Mouse (Mus musculus) WW6 (cell line): ENCODE measurements around the gene Csf2rb2.
"Not testable (repeated sequence)": the region's sequence is repeated elsewhere in the genome, so short reads cannot be mapped to it uniquely, and the experiment has no call there.

Experiments
- DNase-seq: peaks from one replicate; pipeline ENCODE4 v3.0.0-alpha.2; 2013; ENCODE audit warnings: low read depth, low spot score

Gene Csf2rb2

DNA sequence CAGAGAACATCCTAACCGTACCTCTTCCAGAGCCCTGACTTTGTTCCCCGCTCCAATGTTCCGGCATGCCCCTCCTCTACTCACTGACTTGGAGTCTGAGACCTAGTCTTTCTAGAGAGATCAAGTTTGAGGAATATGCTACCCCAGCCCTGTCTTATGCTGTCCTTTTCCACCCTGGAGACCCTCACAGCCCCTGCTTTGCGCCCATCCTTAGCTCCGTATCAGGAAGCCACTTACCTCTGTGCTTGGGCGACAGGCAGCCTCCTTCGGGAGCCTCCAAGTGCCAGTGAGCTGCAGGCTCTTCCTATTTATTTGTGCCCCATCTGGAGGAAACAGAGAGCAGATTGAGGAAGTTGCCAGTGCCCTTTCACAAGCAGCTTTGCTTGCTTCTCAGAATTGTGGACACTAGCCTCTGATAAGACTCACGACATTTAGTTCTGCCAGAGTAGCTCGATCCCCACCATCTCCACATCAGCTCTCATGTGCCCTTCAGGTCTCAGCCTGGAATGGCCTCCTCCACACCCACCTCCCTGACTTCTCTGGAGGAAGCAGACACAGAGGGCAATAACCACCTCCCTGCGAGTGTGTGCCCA lies at the start of gene Csf2rb2:
Csf2rb2 (minus strand) TSS at position 381 of the 593 bp plus-strand sequence.
- DNase-seq, result no peak

- DNase-seq, result no peak
Observed at GRCm38 (mm10) chr15:78354958-78355357, 49.4 kb upstream of the Csf2rb2 start.

DNA sequence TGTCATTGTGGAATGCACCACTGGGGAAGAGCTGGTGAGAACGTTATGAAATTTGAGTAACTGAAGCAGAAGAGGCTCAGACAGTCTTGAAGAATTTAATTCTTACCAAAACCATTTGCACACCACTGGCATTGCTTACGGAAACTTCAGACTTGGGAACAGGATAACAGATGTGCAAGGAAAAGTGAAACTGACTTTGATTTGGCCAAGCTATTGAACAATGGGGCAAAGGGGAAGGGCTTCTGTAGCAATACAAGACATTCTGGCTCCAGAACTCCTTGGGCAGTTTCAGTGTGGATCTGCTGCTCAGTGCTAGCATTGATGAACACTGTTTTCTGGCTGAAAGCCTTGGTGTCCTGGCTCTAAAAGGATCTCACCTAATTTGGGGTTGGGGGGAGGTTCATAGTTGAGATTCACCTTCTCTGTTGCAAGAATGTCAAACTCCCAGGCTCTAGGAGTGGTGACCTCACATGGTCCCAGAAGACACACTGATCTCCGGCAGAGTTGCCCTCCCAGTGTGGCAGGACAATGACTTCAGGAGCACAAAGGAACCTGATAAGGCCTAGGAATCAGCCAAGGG lies 46.2 kb upstream of the Csf2rb2 start:
- DNase-seq, result no peak

DNA sequence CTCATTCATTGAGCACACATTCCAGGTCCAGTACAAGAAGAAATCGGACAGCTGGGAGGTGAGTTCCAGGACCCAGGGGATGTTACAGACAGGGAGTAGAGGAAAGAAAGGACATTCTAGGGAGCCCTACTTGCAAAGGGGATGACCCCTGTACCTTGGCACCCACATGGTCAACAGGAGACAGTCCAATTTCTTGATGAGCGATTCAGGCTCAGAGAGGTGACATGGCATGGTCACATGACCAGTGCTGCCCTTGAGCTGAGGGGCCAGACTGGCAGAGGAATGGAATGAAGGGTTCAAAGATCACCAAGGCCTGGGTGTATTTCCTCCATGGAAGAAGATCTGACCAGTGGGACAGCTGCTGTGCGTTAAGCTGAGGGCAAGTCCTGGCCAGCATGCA lies 39.0 kb upstream of the Csf2rb2 start:
- no peak for DNase-seq

- DNase-seq, result no peak
Observed at GRCm38 (mm10) chr15:78343683-78344082, 38.2 kb upstream of the Csf2rb2 start.

DNA sequence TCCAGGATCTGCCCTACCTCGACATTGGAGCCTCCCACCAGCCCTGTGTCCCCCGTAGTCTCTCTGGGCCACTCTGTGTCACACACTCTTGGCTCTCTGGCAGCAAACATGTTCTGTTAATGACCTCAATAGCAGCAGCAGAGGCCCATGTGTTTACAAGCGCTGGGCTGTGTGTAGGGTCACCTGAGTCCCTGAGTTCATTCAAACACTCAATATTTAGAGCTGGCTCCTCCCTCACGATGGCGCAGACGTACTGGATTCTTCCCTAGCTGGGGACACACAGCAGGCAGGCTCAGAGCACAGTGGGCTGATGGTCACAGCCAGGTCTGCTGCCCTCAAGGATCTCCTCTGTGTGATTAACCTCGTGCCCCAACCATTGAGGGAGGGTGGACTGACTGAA lies 35.4 kb upstream of the Csf2rb2 start:
- not testable (repeated sequence) for DNase-seq

GRCm38 (mm10) chr15:78339627-78340423 lies 34.3 kb upstream of the Csf2rb2 start:
- DNase-seq, result not testable (repeated sequence)

GRCm38 (mm10) chr15:78334380-78334779 lies 28.9 kb upstream of the Csf2rb2 start:
- DNase-seq, result no peak

- no peak for DNase-seq
Observed at GRCm38 (mm10) chr15:78332981-78333380, 27.5 kb upstream of the Csf2rb2 start.

DNA sequence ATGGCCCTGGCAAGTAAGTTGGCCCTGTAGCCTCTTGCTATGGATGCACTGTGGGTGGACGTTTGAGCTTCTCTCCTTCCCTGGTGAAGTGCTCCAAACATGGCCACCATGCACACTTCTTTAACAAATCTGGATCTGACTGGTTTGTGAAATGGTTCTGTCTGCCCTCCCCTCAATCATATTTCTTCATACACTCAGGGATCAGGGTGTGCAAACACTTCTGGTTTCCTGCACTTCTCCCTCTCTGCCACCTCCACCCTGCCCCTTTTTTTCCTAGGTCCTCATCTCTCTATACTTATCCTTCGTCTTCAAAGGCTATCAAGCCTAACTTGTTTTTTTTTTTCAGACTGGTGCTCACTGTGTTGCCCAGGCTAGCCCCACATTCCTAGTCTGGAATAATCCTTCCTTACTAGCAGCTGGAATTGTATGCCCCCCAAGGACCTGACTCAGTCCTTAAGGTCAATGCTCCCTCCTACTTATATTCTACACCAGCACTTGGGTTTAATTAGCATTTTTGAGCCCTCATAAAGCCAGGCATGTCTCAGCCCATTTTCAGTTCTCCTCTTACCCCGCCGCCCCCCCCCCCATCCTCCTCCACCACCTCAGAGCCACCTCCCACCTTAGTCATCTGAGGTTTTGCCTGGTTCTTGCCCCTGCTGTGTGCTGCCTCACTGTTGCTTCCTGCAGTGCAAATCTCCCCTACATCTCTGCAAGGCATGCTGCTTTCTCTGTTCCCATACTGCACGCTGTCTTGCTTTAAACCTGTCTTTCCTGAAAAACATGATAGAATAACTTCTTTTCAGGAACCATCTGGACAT lies 26.2 kb upstream of the Csf2rb2 start:
- DNase-seq, result no peak

GRCm38 (mm10) chr15:78330706-78331105 lies 25.2 kb upstream of the Csf2rb2 start:
- DNase-seq, result no peak

GRCm38 (mm10) chr15:78329972-78330371 lies 24.5 kb upstream of the Csf2rb2 start:
- not testable (repeated sequence) for DNase-seq

GRCm38 (mm10) chr15:78328520-78329097 lies 23.1 kb upstream of the Csf2rb2 start:
- no peak for DNase-seq

- not testable (repeated sequence) for DNase-seq
Observed at GRCm38 (mm10) chr15:78327753-78328341, 22.3 kb upstream of the Csf2rb2 start.

GRCm38 (mm10) chr15:78326747-78327146 lies 21.2 kb upstream of the Csf2rb2 start:
- no peak for DNase-seq

- DNase-seq, result no peak
Observed at GRCm38 (mm10) chr15:78325671-78326339, 20.3 kb upstream of the Csf2rb2 start, which contains the start of gene Csf2rb. Gene Csf2rb (plus strand): TSS chr15:78325752.

DNA sequence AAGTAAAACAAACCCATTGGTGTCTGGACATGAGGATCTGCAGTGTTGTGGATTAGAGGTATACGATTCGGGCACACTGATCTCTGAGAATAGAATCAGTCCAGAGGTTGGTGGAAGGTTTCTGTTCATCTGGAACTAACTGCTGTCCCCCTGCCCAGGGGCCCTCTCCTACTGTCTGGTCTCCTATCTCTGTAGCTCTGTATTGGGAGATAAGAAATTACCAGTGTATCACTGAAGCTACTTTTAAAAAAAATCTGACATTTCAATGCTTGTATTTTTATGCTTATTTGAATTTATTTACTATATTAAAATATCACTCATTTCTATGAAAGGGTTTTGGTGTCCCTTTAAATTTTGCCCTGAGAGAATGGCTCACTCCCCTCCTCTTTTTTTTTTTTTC lies 18.8 kb upstream of the Csf2rb2 start:
- no peak for DNase-seq

- no peak for DNase-seq
Observed at GRCm38 (mm10) chr15:78323366-78323765, 17.8 kb upstream of the Csf2rb2 start.

DNA sequence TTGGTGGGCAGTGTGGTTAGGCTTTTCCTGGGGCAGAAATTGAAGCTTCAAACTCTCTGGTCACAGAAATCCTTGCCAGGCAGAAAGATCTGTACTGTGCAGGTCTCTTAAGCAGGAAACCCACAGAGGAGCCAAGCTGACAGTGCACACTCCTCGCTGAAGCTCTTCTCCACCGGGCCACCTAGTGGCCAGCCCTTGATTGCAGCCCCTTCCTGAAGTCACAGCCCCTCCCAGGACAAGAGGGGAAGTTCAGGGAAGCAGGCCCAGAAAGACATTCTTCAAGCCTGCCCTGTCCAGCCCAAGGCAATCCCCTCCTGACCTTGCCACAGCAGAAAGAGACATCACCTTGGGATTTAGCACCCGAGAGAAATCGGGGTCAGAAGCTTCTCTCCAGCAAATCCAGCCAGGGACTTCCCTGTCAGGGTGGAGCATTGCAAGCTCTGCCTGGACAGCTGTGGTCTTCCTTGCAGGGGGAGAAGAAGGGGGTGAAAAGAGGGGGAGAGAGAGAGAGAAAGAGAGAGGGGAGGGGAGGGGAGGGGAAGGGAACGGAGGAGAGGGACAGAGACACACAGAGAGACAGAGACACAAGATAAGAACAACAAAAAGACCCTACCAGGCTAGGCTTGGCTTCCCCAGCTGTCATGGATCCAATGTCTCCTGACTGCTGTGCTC lies 15.4 kb upstream of the Csf2rb2 start:
- DNase-seq, result peak; percentile 3
